Mouse (Mus musculus): Measurements from ENCODE around the gene Frmpd1.

DNA sequence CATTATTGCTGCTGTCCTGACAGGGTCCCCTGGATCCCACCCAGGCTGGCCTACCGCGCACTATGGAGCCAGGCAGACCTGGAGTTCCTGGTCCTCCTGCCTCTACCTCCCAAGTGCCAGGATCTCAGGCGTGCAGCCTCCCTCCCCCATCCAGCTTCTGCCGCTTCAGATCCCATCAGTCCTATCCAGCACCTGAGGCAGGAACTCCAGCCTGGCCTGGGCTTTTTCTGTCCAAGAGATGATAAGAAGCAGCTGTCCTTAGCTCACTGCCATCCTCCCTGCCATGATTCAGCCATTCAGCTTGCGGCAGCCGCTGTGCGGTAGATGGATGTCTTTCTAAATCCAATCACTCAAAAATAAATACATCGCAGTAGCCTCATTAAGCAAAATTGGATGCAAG lies 41.7 kb upstream of the Frmpd1 start:
- TF ChIP-seq CTCF (IDR thresholded peaks at IDR 0.05; ENCODE audit: control insufficient read depth, insufficient read depth, low read length) (no peak), POLR2A (IDR thresholded peaks at IDR 0.05; ENCODE audit: borderline replicate concordance, control insufficient read depth, low read depth, low read length) (no peak)
